Mouse (Mus musculus) heart, adult 2 months (tissue): ENCODE results near the gene Rgs7. TPM values are rescaled to one million over a fixed set of nuclear protein-coding genes. Genes with fewer than 3 reads are reported as not detected.

Experiments used
- DNase-seq, 2 experiments: peaks; one replicate each; pipeline ENCODE4 v3.0.0; 2021
- H3K27ac ChIP-seq: fragments of 200-600 bp; 2 replicates; pipeline ENCODE4 v1.8.1; 2022
- H3K27me3 ChIP-seq: fragments of 200-500 bp; 2 replicates; pipeline ENCODE4 v1.6.1; 2012; ENCODE audit warnings: mild to moderate bottlenecking, low read length, inconsistent platforms, mixed read lengths; ENCODE audit not compliant: control insufficient read depth, insufficient read depth
- H3K36me3 ChIP-seq: fragments of 200-500 bp; 2 replicates; pipeline ENCODE4 v1.6.1; 2012; ENCODE audit warnings: low read length, inconsistent platforms; ENCODE audit not compliant: control insufficient read depth, insufficient read depth
- H3K4me1 ChIP-seq: fragments of 200-500 bp; 2 replicates; pipeline ENCODE4 v1.6.1; 2011; ENCODE audit warnings: low read length; ENCODE audit not compliant: control insufficient read depth, insufficient read depth
- H3K4me3 ChIP-seq: fragments of 200-600 bp; 2 replicates; pipeline ENCODE4 v1.8.1; 2022
- H3K79me2 ChIP-seq: fragments of 200-500 bp; replicated peaks from 2 replicates; pipeline ENCODE4 v1.6.1; 2012; ENCODE audit warnings: mild to moderate bottlenecking, inconsistent platforms, low read length, moderate library complexity, mixed read lengths; ENCODE audit not compliant: control insufficient read depth, insufficient read depth
- H3K9ac ChIP-seq: fragments of 200-500 bp; 2 replicates; pipeline ENCODE4 v1.6.1; 2012; ENCODE audit warnings: low read depth, mild to moderate bottlenecking, control low read depth, inconsistent platforms, low read length, mixed read lengths
- CTCF ChIP-seq: fragments of 200-600 bp; IDR thresholded peaks from 2 replicates; pipeline ENCODE4 v1.8.1; 2022; ENCODE audit warnings: antibody characterized with exemption, mild to moderate bottlenecking, moderate library complexity
- EP300 ChIP-seq: fragments of 200-500 bp; IDR thresholded peaks from 2 replicates; pipeline ENCODE4 v1.6.1; 2011; ENCODE audit warnings: low read depth, low read length, control low read depth; ENCODE audit not compliant: insufficient read depth
- POLR2A ChIP-seq: fragments of 200-500 bp; IDR thresholded peaks from 2 replicates; pipeline ENCODE4 v1.6.1; 2011; ENCODE audit warnings: mild to moderate bottlenecking, low read depth, low read length, control low read depth; ENCODE audit not compliant: insufficient read depth
- WGBS: fragments of 180-500 bp; shearing (Covaris S2); methylation state at CpG from one replicate; pipeline ENCODE4 v1.1.7; 2018; 5-methylcytosine and 5-hydroxymethylcytosine counted together
- intact Hi-C: fragments of 180-260 bp; cut with DNase I; formaldehyde crosslinking; loops from one replicate; pipeline ENCODE4 v1.15.1; 2025
- polyA plus RNA-seq: library from polyadenylated mRNA; depleted of rRNA; stranded (reverse); fragments of >200 nt; gene quantifications from 2 replicates; pipeline ENCODE4 v1.2.3, GENCODE M21; 2012
- total RNA-seq, 2 experiments: library from RNA; stranded (reverse); gene quantifications; 2 replicates each; pipeline ENCODE4 v1.2.3; 2021

Rgs7 gene
- total and polyA plus RNA-seq, 3 experiments, result 1.3 to 3.0 (median 1.8) TPM

DNA sequence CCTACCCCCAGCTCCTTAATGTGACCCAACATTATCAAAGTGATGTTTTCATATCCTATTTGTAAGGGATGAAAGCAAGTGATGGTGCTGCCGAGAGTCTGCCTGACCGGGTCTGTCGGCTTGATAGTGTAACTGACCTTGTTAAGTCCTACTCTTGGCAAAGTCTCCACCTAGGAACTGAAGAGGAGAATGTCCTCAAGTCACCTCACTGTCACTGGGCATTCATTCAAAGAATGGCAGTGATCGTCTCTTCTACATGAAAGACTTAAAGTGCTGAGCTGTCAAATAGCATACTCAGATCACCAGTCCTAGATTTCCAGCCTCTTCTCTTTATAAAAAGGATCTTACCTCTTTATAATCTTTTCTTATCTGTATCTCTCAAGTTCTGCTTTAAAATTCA, 293.4 kb downstream of the Rgs7 start:
- no peaks in the 10 kb centered on the region for H3K79me2 ChIP-seq
- no peak for DNase-seq
- no peaks in the 10 kb centered on the region for H3K27me3 ChIP-seq
- no peaks in the 10 kb centered on the region for H3K36me3 ChIP-seq
- H3K4me1 ChIP-seq, result no peaks in the 10 kb centered on the region
- intact Hi-C loops, result no loop called here
- 62% methylated on average over 4 of the region's 4 CpGs for WGBS
- no peak overlapping the region for H3K4me3 ChIP-seq
- TF ChIP-seq POLR2A, result no peak
- TF ChIP-seq CTCF, result no peak
- TF ChIP-seq EP300, result no peak
- no peak overlapping the region for H3K9ac ChIP-seq
- H3K27ac ChIP-seq, result no peak overlapping the region

- intact Hi-C loops, result no loop called here
- Histone ChIP-seq H3K36me3 (no peaks in the 10 kb centered on the region), H3K4me1 (no peaks in the 10 kb centered on the region), H3K9ac (no peak overlapping the region), H3K4me3 (no peak overlapping the region), H3K27me3 (no peaks in the 10 kb centered on the region), H3K79me2 (no peaks in the 10 kb centered on the region), H3K27ac (no peak overlapping the region)
- DNase-seq, result no peak
- WGBS, result 80% methylated on average over 4 of the region's 4 CpGs
- TF ChIP-seq CTCF, result no peak
- TF ChIP-seq EP300, result no peak
- TF ChIP-seq POLR2A, result no peak
Observed at GRCm38 (mm10) chr1:175195806-175196205, 296.5 kb downstream of the Rgs7 start.

DNA sequence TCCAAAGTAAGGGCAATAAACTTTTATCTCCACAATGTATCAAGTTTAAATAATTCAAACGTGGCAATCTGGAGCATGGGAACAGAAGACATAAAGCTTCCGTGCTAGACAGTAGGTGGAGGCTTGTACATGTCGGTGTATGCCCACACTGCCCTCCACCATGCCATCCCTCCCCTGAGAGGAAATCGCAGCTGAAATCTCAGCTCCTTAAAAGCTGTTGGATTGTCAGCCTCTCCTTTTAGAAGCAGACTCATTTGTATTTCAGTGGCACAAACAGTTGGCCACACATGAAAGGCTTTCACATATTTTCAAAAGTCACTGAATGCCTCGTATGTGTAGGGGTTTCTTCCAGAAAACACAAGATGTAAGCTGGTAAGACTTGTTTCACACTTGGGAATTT, 304.1 kb downstream of the Rgs7 start:
- Histone ChIP-seq H3K27me3 (no peaks in the 10 kb centered on the region), H3K4me3 (no peak overlapping the region), H3K36me3 (no peaks in the 10 kb centered on the region), H3K27ac (no peak overlapping the region), H3K79me2 (no peaks in the 10 kb centered on the region), H3K4me1 (no peaks in the 10 kb centered on the region), H3K9ac (no peak overlapping the region)
- DNase-seq, result no peak
- intact Hi-C loops, result no loop called here
- 73% methylated on average over 5 of the region's 5 CpGs for WGBS
- TF ChIP-seq EP300 (no peak), CTCF (no peak), POLR2A (no peak)

- H3K79me2 ChIP-seq, result no peaks in the 10 kb centered on the region
- no peak overlapping the region for H3K27ac ChIP-seq
- TF ChIP-seq POLR2A, result no peak
- no peak for TF ChIP-seq CTCF
- no peak for TF ChIP-seq EP300
- 65% methylated on average over 2 of the region's 2 CpGs for WGBS
- no peaks in the 10 kb centered on the region for H3K36me3 ChIP-seq
- H3K4me3 ChIP-seq, result no peak overlapping the region
- H3K4me1 ChIP-seq, result no peaks in the 10 kb centered on the region
- no peak for DNase-seq
- intact Hi-C loops, result no loop called here
- H3K27me3 ChIP-seq, result no peaks in the 10 kb centered on the region
- no peak overlapping the region for H3K9ac ChIP-seq
Observed at GRCm38 (mm10) chr1:175185211-175185610, 307.1 kb downstream of the Rgs7 start.

DNA sequence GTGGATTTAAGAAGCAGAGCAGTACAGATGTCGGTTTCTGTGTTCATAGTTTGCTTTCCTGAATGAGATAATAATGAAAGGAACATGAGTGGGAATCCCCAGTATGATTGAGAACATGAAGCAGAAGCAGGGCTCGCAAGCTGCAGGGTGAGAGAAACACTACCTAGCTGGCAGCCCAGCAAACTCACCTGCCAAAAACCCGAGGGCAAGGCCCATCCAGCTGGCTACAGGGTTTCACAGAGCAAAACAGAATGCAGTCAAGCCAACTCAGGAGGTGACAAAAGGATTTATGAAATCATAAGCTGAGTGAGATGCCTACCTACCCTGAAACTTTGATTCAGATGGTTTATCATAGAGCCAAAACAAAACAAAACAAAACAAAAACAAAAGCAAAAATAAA, 307.6 kb downstream of the Rgs7 start:
- Histone ChIP-seq H3K4me3 (no peak overlapping the region), H3K79me2 (no peaks in the 10 kb centered on the region), H3K36me3 (no peaks in the 10 kb centered on the region), H3K9ac (no peak overlapping the region), H3K27me3 (no peaks in the 10 kb centered on the region), H3K4me1 (no peaks in the 10 kb centered on the region), H3K27ac (no peak overlapping the region)
- intact Hi-C loops, result no loop called here
- no peak for DNase-seq
- no peak for TF ChIP-seq POLR2A
- no peak for TF ChIP-seq EP300
- no peak for TF ChIP-seq CTCF
- 62% methylated on average over 3 of the region's 3 CpGs for WGBS

GRCm38 (mm10) chr1:175178733-175179132, 313.6 kb downstream of the Rgs7 start:
- H3K79me2 ChIP-seq, result no peaks in the 10 kb centered on the region
- no peak overlapping the region for H3K4me3 ChIP-seq
- H3K36me3 ChIP-seq, result no peaks in the 10 kb centered on the region
- H3K9ac ChIP-seq, result no peak overlapping the region
- no peaks in the 10 kb centered on the region for H3K27me3 ChIP-seq
- TF ChIP-seq CTCF, result no peak
- no peak for TF ChIP-seq EP300
- TF ChIP-seq POLR2A, result no peak
- H3K27ac ChIP-seq, result no peak overlapping the region
- DNase-seq, result no peak
- 82% methylated on average over 1 of the region's 1 CpGs for WGBS
- intact Hi-C loops, result no loop called here
- no peaks in the 10 kb centered on the region for H3K4me1 ChIP-seq

DNA sequence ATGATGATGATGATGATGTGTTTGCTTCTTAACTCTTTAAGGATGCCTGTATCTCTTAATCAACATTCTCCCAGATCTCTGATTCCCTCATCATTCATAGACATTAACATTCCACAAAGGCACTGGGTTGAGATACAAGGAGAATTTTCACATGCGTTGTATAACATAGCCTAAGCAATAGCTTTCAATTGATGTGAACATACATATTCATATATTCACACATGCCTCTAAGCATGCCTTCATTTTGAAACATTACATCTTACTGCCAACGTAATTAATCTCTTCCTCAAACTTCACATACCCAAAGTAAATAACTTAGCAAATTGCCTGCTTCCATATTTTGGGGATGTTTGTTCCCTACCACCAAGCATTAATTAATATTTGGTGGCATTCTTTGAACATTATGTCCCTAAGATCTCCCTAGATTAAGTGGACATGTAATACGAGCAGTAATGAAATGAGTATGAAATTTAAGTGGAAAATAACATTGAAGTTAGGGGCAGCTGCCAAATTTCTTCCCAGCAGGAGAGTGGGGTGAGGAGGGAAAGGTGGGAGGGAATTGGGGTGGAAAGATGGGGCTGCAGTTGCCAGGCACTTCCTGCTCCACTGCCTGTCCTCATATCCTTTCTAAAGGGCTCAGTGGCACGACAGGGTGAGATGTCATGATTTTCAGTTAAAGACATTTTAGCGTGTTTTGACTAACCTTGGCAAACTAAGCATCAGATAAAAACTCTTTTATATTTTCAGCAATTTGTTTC, 317.2 kb downstream of the Rgs7 start:
- H3K27me3 ChIP-seq, result no peaks in the 10 kb centered on the region
- no peak overlapping the region for H3K4me3 ChIP-seq
- H3K36me3 ChIP-seq, result no peaks in the 10 kb centered on the region
- 51% methylated on average over 5 of the region's 5 CpGs for WGBS
- no peak for DNase-seq
- H3K79me2 ChIP-seq, result no peaks in the 10 kb centered on the region
- no peaks in the 10 kb centered on the region for H3K4me1 ChIP-seq
- intact Hi-C loops, result no loop called here
- H3K27ac ChIP-seq, result no peak overlapping the region
- no peak overlapping the region for H3K9ac ChIP-seq
- no peak for TF ChIP-seq EP300
- no peak for TF ChIP-seq CTCF
- TF ChIP-seq POLR2A, result no peak
